Mouse (Mus musculus) olfactory bulb, adult 2 months (tissue): ENCODE results near the gene Htra1. TPM values are rescaled to one million over a fixed set of nuclear protein-coding genes. Genes with fewer than 3 reads are reported as not detected.

Experiments
- H3K27ac ChIP-seq: fragments of 200-500 bp; 2 replicates; pipeline ENCODE4 v1.5.1; 2012; ENCODE audit warnings: low read depth, low read length; ENCODE audit not compliant: insufficient read depth
- H3K4me1 ChIP-seq: fragments of 200-500 bp; 2 replicates; pipeline ENCODE4 v1.6.1; 2012; ENCODE audit warnings: low read length; ENCODE audit not compliant: control insufficient read depth, insufficient read depth
- H3K4me3 ChIP-seq: fragments of 200-500 bp; 2 replicates; pipeline ENCODE4 v1.5.1; 2012; ENCODE audit warnings: mild to moderate bottlenecking, low read depth, low read length, moderate library complexity; ENCODE audit not compliant: insufficient read depth
- CTCF ChIP-seq: fragments of 200-500 bp; IDR thresholded peaks from 2 replicates; pipeline ENCODE4 v1.5.1; 2012; ENCODE audit warnings: low read depth, mild to moderate bottlenecking, low read length, moderate library complexity; ENCODE audit not compliant: insufficient read depth
- POLR2A ChIP-seq: fragments of 200-500 bp; IDR thresholded peaks from 2 replicates; pipeline ENCODE4 v1.6.1; 2012; ENCODE audit warnings: mild to moderate bottlenecking, low read depth, low read length, moderate library complexity; ENCODE audit not compliant: insufficient read depth
- WGBS: fragments of 180-500 bp; shearing (Covaris S2); methylation state at CpG from one replicate; pipeline ENCODE4 v1.1.7; 2018; 5-methylcytosine and 5-hydroxymethylcytosine counted together
- polyA plus RNA-seq: library from polyadenylated mRNA; stranded (reverse); fragments of >200 nt; gene quantifications from 2 replicates; pipeline ENCODE4 v1.2.4, GENCODE M21; 2012; ENCODE audit warnings: low replicate concordance; ENCODE audit not compliant: missing spikeins, insufficient read depth, insufficient read length

The Htra1 gene
- polyA plus RNA-seq, 1 experiment, result not detected

- Histone ChIP-seq H3K4me3 (no peak overlapping the region), H3K27ac (no peak overlapping the region), H3K4me1 (0 out of 2 replicates have a peak, but pooled peaks cover 2% of the 10 kb centered on the region)
- TF ChIP-seq POLR2A (no peak), CTCF (no peak)
- WGBS, result 75% methylated on average over 3 of the region's 3 CpGs
These were observed 5.5 kb upstream of the Htra1 start for GRCm38 (mm10) chr7:130930401-130930800.

- no peak for TF ChIP-seq POLR2A
- TF ChIP-seq CTCF, result no peak
- no peak overlapping the region for H3K4me3 ChIP-seq
- 94% methylated on average over 9 of the region's 9 CpGs for WGBS
- no peak overlapping the region for H3K27ac ChIP-seq
- peaks cover 16% of the 10 kb centered on the region for H3K4me1 ChIP-seq
These were observed 3.0 kb upstream of the Htra1 start for GRCm38 (mm10) chr7:130932921-130933320.

GRCm38 (mm10) chr7:130934654-130935053, 1.3 kb upstream of the Htra1 start:
- peaks cover 16% of the 10 kb centered on the region for H3K4me1 ChIP-seq
- 97% methylated on average over 4 of the region's 4 CpGs for WGBS
- TF ChIP-seq CTCF (no peak), POLR2A (no peak)
- H3K27ac ChIP-seq, result no peak overlapping the region
- H3K4me3 ChIP-seq, result no peak overlapping the region

- WGBS, result 8% methylated on average over 16 of the region's 16 CpGs
- Histone ChIP-seq H3K4me3 (peak overlapping the region; percentile 68; the same call in 1 of the 2 replicates), H3K27ac (no peak overlapping the region), H3K4me1 (peaks cover 16% of the 10 kb centered on the region)
- TF ChIP-seq CTCF, result no peak
These were observed 504 bp upstream of the Htra1 start for GRCm38 (mm10) chr7:130935421-130935792.

- TF ChIP-seq POLR2A, result no peak
- TF ChIP-seq CTCF, result no peak
- Histone ChIP-seq H3K4me3 (peak overlapping the region; percentile 68), H3K27ac (peak overlapping the region; percentile 49), H3K4me1 (peaks cover 16% of the 10 kb centered on the region)
- WGBS, result under 1% methylated on average over 49 of the region's 49 CpGs
These were observed 601 bp downstream of the Htra1 start for GRCm38 (mm10) chr7:130936472-130936951.

- peaks cover 16% of the 10 kb centered on the region for H3K4me1 ChIP-seq
- peak overlapping the region; percentile 68; the same call in 1 of the 2 replicates for H3K4me3 ChIP-seq
- WGBS, result 19% methylated on average over 12 of the region's 12 CpGs
- no peak for TF ChIP-seq POLR2A
- no peak for TF ChIP-seq CTCF
- H3K27ac ChIP-seq, result no peak overlapping the region; the same call in 1 of the 2 replicates
These were observed 1.4 kb downstream of the Htra1 start for GRCm38 (mm10) chr7:130937266-130937841.

GRCm38 (mm10) chr7:130938005-130938404, 2.1 kb downstream of the Htra1 start:
- H3K4me1 ChIP-seq, result peaks cover 16% of the 10 kb centered on the region
- H3K4me3 ChIP-seq, result peak overlapping the region; percentile 9; the same call in 1 of the 2 replicates
- 58% methylated on average over 4 of the region's 4 CpGs for WGBS
- no peak overlapping the region for H3K27ac ChIP-seq
- no peak for TF ChIP-seq POLR2A
- no peak for TF ChIP-seq CTCF

GRCm38 (mm10) chr7:130938896-130939295, 3.0 kb downstream of the Htra1 start:
- TF ChIP-seq CTCF (no peak), POLR2A (no peak)
- peaks cover 16% of the 10 kb centered on the region for H3K4me1 ChIP-seq
- no peak overlapping the region for H3K27ac ChIP-seq
- 0 out of 2 replicates have a peak overlapping the region, but pooled peaks have one; percentile 4 for H3K4me3 ChIP-seq
- 92% methylated on average over 8 of the region's 8 CpGs for WGBS

GRCm38 (mm10) chr7:130940733-130941132, 4.8 kb downstream of the Htra1 start:
- 68% methylated on average over 8 of the region's 8 CpGs for WGBS
- TF ChIP-seq POLR2A (no peak), CTCF (no peak)
- Histone ChIP-seq H3K4me3 (no peak overlapping the region), H3K4me1 (peaks cover 11% of the 10 kb centered on the region), H3K27ac (no peak overlapping the region)

GRCm38 (mm10) chr7:130943280-130943895, 7.5 kb downstream of the Htra1 start:
- no peaks in the 10 kb centered on the region for H3K4me1 ChIP-seq
- H3K27ac ChIP-seq, result no peak overlapping the region
- TF ChIP-seq CTCF (no peak), POLR2A (no peak)
- H3K4me3 ChIP-seq, result no peak overlapping the region
- 93% methylated on average over 9 of the region's 9 CpGs for WGBS
